Mouse (Mus musculus) frontal cortex, postnatal 10 days (tissue): ENCODE measurements around the gene Riok2.

Experiments used
- DNase-seq, 2 experiments: peaks; one replicate each; pipeline ENCODE4 v3.0.0; 2022; ENCODE audit warnings: low spot score in 2 of 2, mixed read lengths in 1 of 2

Gene Riok2

GRCm38 (mm10) chr17:17408137-17408536 is 34.0 kb downstream of the Riok2 start:
- no peak for DNase-seq

- no peak for DNase-seq
Observed at GRCm38 (mm10) chr17:17408720-17409478, 34.8 kb downstream of the Riok2 start.

- peak; percentile 38 to 43 for DNase-seq
Observed at GRCm38 (mm10) chr17:17409601-17410000, 35.5 kb downstream of the Riok2 start.

- no peak for DNase-seq
Observed at GRCm38 (mm10) chr17:17411443-17411842, 37.3 kb downstream of the Riok2 start.

DNA sequence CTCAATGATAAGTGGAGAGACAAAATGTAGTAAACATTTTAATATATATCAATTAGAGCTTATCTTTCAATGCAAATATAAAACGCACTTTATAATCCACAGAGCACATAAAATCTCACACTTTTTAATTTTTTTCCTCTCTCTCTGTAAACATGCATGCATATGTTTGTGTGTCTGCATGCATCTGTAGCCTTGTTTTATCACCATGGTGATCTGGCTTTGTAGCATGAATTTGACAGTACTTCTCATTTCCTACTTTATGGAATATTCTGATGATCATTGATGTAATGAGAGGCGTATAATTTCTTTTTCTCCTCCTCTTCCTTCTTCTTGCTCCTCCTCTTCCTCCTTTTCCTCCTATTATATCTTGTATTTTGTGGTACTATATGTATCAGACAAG is 38.1 kb downstream of the Riok2 start:
- no peak for DNase-seq

DNA sequence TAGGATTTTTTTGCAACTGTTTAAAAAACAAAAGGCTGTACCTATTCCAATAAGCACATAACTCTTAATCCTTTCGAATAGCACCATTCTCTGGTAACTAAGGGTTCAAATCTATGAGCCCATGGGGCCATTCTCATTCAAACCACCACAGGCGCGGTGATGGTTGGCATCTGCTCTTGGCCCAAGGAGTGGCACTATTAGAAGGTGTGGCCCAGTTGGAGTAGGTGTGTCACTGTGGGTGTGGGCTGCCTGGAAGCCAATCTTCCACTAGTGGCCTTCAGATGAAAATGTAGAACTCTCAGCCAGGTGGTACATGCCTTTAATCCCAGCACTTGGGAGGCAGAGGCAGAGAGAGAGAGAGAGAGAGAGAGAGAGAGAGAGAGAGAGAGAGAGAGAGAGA is 40.1 kb downstream of the Riok2 start:
- DNase-seq = no peak

DNA sequence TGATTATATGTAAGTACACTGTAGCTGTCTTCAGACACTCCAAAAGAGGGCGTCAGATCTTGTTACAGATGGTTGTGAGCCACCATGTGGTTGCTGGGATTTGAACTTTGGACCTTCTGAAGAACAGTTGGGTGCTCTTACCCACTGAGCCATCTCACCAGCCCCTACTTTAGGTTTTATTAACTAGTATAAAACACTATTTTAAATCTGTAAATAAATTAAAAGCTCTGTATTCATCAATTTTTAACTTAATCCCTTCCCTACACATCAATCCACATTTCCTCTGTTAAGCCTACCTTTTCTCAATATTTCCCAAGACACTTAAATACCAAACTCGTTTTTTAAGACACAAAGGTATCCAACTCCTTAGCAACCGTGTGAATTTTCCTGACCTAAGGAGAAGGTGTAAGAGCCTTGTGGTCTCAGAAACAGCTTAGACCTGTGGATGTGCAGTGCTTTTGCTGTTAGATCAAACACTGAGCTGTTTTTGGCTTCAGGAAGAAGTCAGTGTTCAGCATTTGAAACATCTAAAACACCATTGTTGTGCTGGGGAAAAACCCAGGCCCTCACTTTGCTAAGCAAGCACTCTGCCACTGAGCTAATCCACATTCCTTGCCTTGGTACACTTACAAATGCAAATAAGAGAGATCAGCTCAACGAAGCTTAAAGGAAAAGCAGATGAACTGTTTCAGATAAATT is 50.6 kb downstream of the Riok2 start:
- DNase-seq = no peak

DNA sequence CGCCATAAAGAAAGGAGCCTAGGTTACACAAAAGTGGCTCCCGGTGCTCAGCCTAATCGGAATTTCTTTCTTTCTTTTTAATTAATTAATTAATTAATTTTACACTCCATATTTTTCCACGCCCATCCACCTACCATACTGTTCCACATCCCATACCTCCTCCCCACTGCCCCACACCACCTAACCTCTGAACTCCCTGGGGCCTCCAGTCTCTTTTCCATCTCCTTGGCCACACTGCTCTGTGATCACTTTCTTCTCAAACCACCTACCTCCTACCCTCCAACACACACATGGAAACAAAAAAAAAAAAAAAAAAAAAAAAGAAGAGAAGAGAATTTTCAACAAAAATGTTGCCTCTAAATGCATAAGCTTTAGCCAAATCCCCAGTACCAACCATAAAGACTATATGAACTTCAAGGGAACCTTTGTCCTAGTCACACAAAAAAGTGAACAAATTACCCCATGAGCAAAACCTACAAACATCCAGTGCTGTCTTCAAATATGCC is 51.3 kb downstream of the Riok2 start:
- no peak for DNase-seq

- DNase-seq = no peak
Observed at GRCm38 (mm10) chr17:17425906-17426305, 51.8 kb downstream of the Riok2 start.

GRCm38 (mm10) chr17:17428888-17429287 is 54.8 kb downstream of the Riok2 start:
- DNase-seq = no peak

GRCm38 (mm10) chr17:17433679-17434078 is 59.6 kb downstream of the Riok2 start:
- no peak for DNase-seq

GRCm38 (mm10) chr17:17438576-17439191 is 64.6 kb downstream of the Riok2 start:
- DNase-seq = no peak

DNA sequence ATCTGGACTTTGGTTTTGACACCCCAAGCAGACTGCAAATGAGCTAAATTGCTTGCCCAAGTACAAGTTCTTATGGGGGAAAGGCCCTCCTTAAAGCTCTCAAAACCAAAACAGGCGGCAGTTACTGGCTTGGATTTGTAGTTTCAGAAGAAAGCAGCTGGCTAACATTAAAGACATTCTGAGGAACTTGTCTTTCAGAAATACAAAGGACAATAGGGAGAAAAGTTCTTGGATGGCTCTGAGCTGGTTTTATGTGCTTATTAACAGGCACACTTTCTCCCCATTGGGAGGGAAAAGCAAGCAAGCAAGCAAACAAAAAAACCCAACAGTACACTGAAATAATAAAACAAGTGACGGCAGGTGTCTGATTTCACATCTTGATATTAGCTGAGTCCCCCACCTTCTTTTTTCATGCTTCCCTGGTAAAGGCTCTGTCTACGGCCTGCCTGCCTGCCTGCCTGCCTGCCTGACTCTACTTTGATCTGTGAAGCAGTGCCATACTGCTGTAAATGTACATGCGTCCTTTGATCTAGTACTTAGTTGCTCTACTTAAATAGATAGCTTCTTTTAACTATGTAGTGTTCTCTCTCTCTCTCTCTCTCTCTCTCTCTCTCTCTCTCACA is 67.9 kb downstream of the Riok2 start:
- DNase-seq = no peak

DNA sequence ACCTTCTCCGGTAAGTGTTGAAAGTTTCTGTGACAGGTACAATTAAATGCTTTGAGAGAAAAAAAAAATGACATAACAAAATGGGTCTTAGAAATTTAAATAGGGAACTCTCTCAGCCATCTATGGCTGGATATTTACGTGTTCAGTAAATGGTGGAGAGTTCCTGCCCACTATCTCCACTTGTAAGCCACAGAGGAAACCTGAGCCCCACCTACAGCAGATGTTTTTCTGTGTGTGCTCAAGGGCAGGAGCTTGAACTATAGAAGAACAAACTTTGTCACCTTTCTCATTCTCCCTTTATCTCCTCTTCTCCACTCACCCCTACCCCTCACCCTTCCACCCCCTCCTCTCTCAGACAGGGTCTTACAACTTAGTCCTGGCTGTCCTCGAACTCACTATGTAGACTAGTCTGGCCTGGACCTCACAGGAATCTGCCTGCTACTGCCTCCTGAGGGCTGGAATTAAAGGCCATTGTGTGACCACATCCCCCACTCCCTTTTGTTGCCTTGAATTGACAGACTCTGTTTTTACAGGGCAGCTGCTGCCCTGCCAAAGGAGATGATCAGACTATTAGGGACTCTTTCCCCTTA is 70.3 kb downstream of the Riok2 start:
- DNase-seq = no peak
